ENCODE assay signal across 16 mouse cellular contexts in the genomic region with DNA sequence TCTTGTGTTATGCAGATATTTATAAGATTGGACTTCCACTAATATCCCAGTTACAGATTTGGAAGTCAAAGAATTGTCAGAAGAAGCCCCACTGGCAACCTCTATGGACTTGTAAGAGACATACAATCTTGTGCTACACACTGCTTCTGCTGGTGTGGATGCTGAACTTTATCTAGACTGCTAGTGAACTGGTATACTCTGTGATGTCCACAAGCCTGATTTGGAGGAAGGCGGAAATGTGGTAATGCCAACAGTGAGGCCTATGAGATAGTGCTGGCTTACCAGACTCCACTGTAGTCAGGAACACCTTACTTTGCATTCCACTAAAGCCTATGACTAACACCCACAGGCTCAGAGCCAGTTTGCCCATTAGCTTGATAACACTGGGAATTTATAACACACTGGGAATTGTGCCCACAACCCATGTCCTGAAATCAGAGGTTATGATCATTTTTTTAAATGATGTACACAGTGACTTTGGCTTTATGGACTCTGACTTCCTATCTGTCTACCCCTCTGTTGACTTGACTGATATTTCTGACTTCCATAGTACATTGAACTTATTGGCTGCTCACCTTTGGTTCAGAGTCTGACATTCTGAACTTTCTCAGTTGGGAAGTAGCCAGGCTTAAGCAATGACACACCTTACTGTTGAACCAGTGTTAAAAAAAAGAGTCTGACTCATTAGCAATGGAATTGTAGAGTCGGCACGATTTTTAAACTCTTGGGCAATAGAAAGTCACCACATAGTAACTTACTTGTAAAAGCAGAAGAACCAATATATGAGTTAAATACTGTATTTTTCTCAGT. TPM values are rescaled to one million over a fixed set of nuclear protein-coding genes. Genes with fewer than 3 reads are reported as not detected.
A peak's percentile ranks its signal among the peaks of the same experiment; 100 is the strongest.
DNase-seq lines count a peak whose midpoint lies in the region; ATAC-seq lines count a peak whose summit lies in the region.
"Had no signal": no experiment of that assay in that cellular context is flagged by ENCODE, and none has a peak within 500 bp of the region (broad histone marks: within the 10 kb centered on the region; RNA-seq: fewer than 3 reads in every experiment).

No protein-coding gene starts in this region.

- no peak overlapping the region for H3K4me3 ChIP-seq in kidney, embryonic 15.5 days (replicated peaks)
- no peak overlapping the region for H3K4me3 ChIP-seq in liver, embryonic 16.5 days (ENCODE audit: low read depth, low read length)
- H3K4me3 ChIP-seq: erythroblast, embryonic 14.5 days; hindbrain, embryonic 15.5 days; layer of hippocampus, adult 2 months; limb, embryonic 13.5 days had no signal

- ATAC-seq in kidney, embryonic 15.5 days (replicated peaks; ENCODE audit: low FRiP score) = no peak
- peak; percentile 41 for ATAC-seq in liver, embryonic 16.5 days (ENCODE audit: low read depth)

- WGBS in kidney, embryonic 15.5 days = 89% methylated on average over 3 of the region's 3 CpGs
- WGBS in liver, embryonic 16.5 days (ENCODE audit: insufficient replicate concordance) = 71% methylated on average over 3 of the region's 3 CpGs

- no peaks in the 10 kb centered on the region for H3K9me3 ChIP-seq in kidney, embryonic 15.5 days (replicated peaks)
- H3K9me3 ChIP-seq in liver, embryonic 16.5 days (replicated peaks; ENCODE audit: control insufficient read depth, low read length) = no peaks in the 10 kb centered on the region
- H3K9me3 ChIP-seq: G1E; hindbrain, embryonic 15.5 days; limb, embryonic 13.5 days had no signal

- no peak overlapping the region for H3K9ac ChIP-seq in kidney, embryonic 15.5 days
- no peak overlapping the region for H3K9ac ChIP-seq in liver, embryonic 16.5 days (ENCODE audit: low read depth, low read length)
- H3K9ac ChIP-seq: hindbrain, embryonic 15.5 days; limb, embryonic 13.5 days had no signal

- no peak overlapping the region for H3K4me2 ChIP-seq in kidney, embryonic 15.5 days
- no peak overlapping the region for H3K4me2 ChIP-seq in liver, embryonic 16.5 days (ENCODE audit: low read depth, low read length)
- H3K4me2 ChIP-seq: hindbrain, embryonic 15.5 days; limb, embryonic 13.5 days had no signal

- H3K27ac ChIP-seq in kidney, embryonic 15.5 days = no peak overlapping the region
- H3K27ac ChIP-seq in liver, embryonic 16.5 days (ENCODE audit: low read length) = no peak overlapping the region
- H3K27ac ChIP-seq: hindbrain, embryonic 15.5 days; layer of hippocampus, adult 2 months; limb, embryonic 13.5 days had no signal

- H3K36me3 ChIP-seq in kidney, embryonic 15.5 days = no peaks in the 10 kb centered on the region
- H3K36me3 ChIP-seq in liver, embryonic 16.5 days (ENCODE audit: control insufficient read depth, insufficient read depth) = no peaks in the 10 kb centered on the region
- H3K36me3 ChIP-seq: G1E; hindbrain, embryonic 15.5 days; limb, embryonic 13.5 days had no signal

- peak; percentile 2 to 7 for DNase-seq in kidney, adult 8-10 months
- DNase-seq in Muller cell, postnatal 12 days (ENCODE audit: inconsistent ontology term) = peak; percentile 36
- peak; percentile 62 for DNase-seq in brain, adult 2 months (ENCODE audit: low read depth, low spot score)
- DNase-seq in layer of hippocampus, postnatal 36 days = no peak
- DNase-seq in layer of hippocampus, adult 9-11 months = no peak
- DNase-seq: retina, postnatal 1 day had no signal

- H3K27me3 ChIP-seq in kidney, embryonic 15.5 days = no peaks in the 10 kb centered on the region
- no peaks in the 10 kb centered on the region for H3K27me3 ChIP-seq in liver, embryonic 16.5 days (ENCODE audit: control insufficient read depth, insufficient read depth, low read depth, low read length)
- H3K27me3 ChIP-seq: hindbrain, embryonic 15.5 days; limb, embryonic 13.5 days had no signal

- no peaks in the 10 kb centered on the region for H3K4me1 ChIP-seq in kidney, embryonic 15.5 days
- H3K4me1 ChIP-seq in liver, embryonic 16.5 days (ENCODE audit: control insufficient read depth, low read depth, low read length) = no peaks in the 10 kb centered on the region; the same call in 1 of the 2 replicates
- H3K4me1 ChIP-seq: hindbrain, embryonic 15.5 days; limb, embryonic 13.5 days had no signal

RNA-seq across cellular contexts. Expression of a gene that starts 22.9 kb away (rescaled TPM):
- 0.99 and 1.3 TPM in 2 replicates for polyA plus RNA-seq in kidney, embryonic 15.5 days (2015; fragmentation: Nextera tagmentation; extraction: Ambion mirVana)
- 0.19 and 0.33 TPM in 2 replicates for polyA plus RNA-seq in liver, embryonic 16.5 days (2015; fragmentation: Nextera tagmentation; extraction: Ambion mirVana)
- 1 to 10 TPM; 5.6 to 5.7 TPM for total RNA-seq in layer of hippocampus, postnatal 36 days (2021)
- polyA plus RNA-seq: erythroblast, embryonic 14.5 days; G1E had no signal

RNA-seq across cellular contexts. Expression of a gene that starts 34.1 kb away (rescaled TPM):
- polyA plus RNA-seq in kidney, embryonic 15.5 days (2015; fragmentation: Nextera tagmentation; extraction: Ambion mirVana) = 0.27 TPM in 1 of 2 replicates, not detected in the other
- 3.4 and 3.8 TPM in 2 replicates for polyA plus RNA-seq in liver, embryonic 16.5 days (2015; fragmentation: Nextera tagmentation; extraction: Ambion mirVana)
- not detected for total RNA-seq in layer of hippocampus, postnatal 36 days (2021)
- total RNA-seq: common myeloid progenitor, adult 5-6 weeks; G1E; gastrocnemius, adult 8-10 months; layer of hippocampus, adult 2 months had no signal
- polyA plus RNA-seq: G1E; hindbrain, embryonic 15.5 days; limb, embryonic 13.5 days; stomach, embryonic 14.5 days had no signal

RNA-seq across cellular contexts. Expression of a gene that starts 49.9 kb away (rescaled TPM):
- polyA plus RNA-seq in kidney, embryonic 15.5 days (2015; fragmentation: Nextera tagmentation; extraction: Ambion mirVana) = 1.4 and 2.2 TPM in 2 replicates
- 25.2 and 26.2 TPM in 2 replicates for polyA plus RNA-seq in liver, embryonic 16.5 days (2015; fragmentation: Nextera tagmentation; extraction: Ambion mirVana)
- total RNA-seq in layer of hippocampus, postnatal 36 days (2021) = 10 to 100 TPM; 14.9 to 16.7 TPM

Comparison
In these comparisons a context has a peak if more than half of its experiments do, and no peak if none do; other contexts are left out.
1. DNase-seq: peak in kidney, adult 8-10 months (2 of 2), Muller cell, postnatal 12 days (single experiment) and brain, adult 2 months (single experiment); none in layer of hippocampus, postnatal 36 days (0 of 2) and layer of hippocampus, adult 9-11 months (single experiment).